Mouse (Mus musculus): ENCODE measurements at regions not wholly inside any gene's neighbourhood (a gene's known extent, or its start where the extent isn't known, plus 50 kb on each side); places are given as distances from the start of the nearest gene placed in this dataset.

DNA sequence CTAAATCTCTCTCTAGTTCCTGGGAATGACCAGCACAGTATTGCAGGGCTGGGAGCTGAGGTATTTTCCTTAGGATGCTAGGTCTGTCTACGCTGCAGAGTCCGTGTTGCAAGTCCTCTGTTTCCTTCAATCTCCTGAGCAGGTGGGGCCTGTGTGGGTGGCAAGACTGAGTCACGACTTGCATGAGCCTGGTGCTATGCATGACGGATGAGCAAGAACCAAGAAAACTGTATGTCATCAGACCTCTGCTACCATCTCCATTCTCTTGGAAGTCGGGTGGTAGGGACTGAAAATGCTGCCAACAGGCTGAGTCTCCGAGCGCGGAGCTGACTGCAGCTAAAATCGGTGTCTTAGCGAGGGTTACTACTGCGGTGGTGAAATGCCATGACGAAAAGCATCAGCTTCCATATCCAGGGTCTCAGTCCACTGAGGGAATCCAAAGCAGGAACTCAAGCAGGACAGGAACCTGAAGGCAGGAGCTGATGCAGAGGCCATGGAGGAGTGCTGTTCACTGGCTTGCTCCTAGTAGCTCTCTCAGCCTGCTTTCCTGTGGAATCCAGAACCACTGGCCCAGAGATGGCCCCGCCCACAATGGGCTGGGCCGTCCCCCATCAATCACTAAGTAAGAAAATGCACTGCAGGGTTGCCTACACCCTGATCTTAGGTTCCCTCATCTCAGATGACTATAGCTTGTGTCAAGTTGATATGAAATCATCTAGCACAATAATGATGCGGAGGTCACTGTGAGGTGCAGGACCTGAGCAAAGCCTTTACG, 71.9 kb downstream of the Psmg1 start:
- 86% methylated on average over 16 of the region's 16 CpGs for WGBS
- H3K4me3 ChIP-seq (replicated peaks; ENCODE audit: insufficient read depth, low read depth, low read length), result no peak overlapping the region
- no peaks in the 10 kb centered on the region for H3K4me1 ChIP-seq (ENCODE audit: control insufficient read depth, insufficient read depth, low read length)
- H3K27ac ChIP-seq (ENCODE audit: insufficient read depth, low read length), result no peak overlapping the region
- no peaks in the 10 kb centered on the region for H3K27me3 ChIP-seq (ENCODE audit: control insufficient read depth, insufficient read depth, low read length)
- TF ChIP-seq CTCF (IDR thresholded peaks at IDR 0.05; ENCODE audit: borderline replicate concordance, insufficient read depth, low read depth, low read length) (no peak), POLR2A (IDR thresholded peaks at IDR 0.05; ENCODE audit: borderline replicate concordance, insufficient read depth, low read length) (no peak)
- no peak for DNase-seq

DNA sequence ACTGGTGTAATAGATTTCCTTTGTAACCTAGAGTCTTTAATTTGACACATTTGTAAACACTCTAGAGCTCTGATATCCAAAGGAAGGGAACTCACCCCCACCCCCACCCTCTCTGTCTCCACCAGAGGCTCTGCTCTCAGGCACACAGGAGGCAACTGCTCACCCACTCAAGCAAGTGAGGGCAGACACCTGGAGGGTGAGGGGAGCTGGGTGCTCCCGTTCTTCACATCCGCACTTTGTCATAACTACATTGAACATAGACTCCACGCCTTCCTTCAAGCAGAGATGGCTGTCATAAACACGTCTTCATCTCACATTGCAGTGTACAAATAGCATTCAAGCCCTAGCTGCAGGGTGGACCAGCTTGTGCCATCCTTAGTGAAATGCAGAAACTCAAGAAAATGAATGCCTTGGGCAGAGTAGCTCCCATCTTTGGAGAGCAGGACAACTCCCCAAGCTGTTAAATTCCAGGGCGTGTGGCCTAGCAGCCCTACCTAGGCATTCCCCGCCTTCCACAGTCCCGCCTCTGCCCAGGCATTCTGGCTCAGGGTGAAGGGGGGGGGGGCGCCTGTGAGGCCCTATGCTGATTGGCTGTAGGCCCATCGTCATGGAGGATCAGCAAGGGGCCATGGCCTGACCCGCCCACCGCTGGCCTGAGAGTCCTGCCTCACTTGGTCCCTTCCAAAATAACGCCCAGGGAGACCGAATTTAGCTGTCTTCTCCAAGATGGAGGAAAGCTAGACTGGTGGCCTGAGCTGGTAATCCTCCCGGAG, 72.9 kb downstream of the Psmg1 start:
- DNase-seq, result no peak
- no peaks in the 10 kb centered on the region for H3K4me1 ChIP-seq (ENCODE audit: control insufficient read depth, insufficient read depth, low read length)
- no peak overlapping the region for H3K27ac ChIP-seq (ENCODE audit: insufficient read depth, low read length)
- TF ChIP-seq CTCF (IDR thresholded peaks at IDR 0.05; ENCODE audit: borderline replicate concordance, insufficient read depth, low read depth, low read length) (no peak), POLR2A (IDR thresholded peaks at IDR 0.05; ENCODE audit: borderline replicate concordance, insufficient read depth, low read length) (no peak)
- H3K4me3 ChIP-seq (replicated peaks; ENCODE audit: insufficient read depth, low read depth, low read length), result no peak overlapping the region
- WGBS, result 78% methylated on average over 14 of the region's 14 CpGs
- H3K27me3 ChIP-seq (ENCODE audit: control insufficient read depth, insufficient read depth, low read length), result no peaks in the 10 kb centered on the region

DNA sequence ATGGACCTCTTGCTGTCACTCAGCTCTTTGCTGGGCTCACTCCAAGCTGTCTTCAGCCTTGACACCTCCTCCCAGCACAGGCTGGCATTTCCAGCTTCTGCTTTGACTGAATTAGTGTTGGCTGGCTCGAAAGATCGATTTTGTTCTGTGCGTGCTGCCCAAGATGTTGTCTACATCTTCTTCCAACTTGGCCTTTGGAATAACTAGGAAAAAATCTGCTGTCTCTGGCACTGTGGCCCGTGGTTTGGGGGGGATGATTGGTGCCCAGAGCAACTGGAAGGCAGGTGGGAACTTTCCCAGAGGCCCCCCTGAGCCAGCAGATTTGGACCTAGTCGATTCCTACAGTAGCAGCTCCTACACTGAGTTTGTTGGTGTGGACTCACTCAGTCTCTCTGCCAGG, 76.9 kb downstream of the Psmg1 start:
- DNase-seq, result no peak
- Histone ChIP-seq H3K27ac (ENCODE audit: insufficient read depth, low read length) (no peak overlapping the region), H3K27me3 (ENCODE audit: control insufficient read depth, insufficient read depth, low read length) (no peaks in the 10 kb centered on the region), H3K4me3 (replicated peaks; ENCODE audit: insufficient read depth, low read depth, low read length) (no peak overlapping the region), H3K4me1 (ENCODE audit: control insufficient read depth, insufficient read depth, low read length) (no peaks in the 10 kb centered on the region)
- WGBS, result 26% methylated on average over 5 of the region's 5 CpGs
- no peak for TF ChIP-seq POLR2A (IDR thresholded peaks at IDR 0.05; ENCODE audit: borderline replicate concordance, insufficient read depth, low read length)
- no peak for TF ChIP-seq CTCF (IDR thresholded peaks at IDR 0.05; ENCODE audit: borderline replicate concordance, insufficient read depth, low read depth, low read length)

DNA sequence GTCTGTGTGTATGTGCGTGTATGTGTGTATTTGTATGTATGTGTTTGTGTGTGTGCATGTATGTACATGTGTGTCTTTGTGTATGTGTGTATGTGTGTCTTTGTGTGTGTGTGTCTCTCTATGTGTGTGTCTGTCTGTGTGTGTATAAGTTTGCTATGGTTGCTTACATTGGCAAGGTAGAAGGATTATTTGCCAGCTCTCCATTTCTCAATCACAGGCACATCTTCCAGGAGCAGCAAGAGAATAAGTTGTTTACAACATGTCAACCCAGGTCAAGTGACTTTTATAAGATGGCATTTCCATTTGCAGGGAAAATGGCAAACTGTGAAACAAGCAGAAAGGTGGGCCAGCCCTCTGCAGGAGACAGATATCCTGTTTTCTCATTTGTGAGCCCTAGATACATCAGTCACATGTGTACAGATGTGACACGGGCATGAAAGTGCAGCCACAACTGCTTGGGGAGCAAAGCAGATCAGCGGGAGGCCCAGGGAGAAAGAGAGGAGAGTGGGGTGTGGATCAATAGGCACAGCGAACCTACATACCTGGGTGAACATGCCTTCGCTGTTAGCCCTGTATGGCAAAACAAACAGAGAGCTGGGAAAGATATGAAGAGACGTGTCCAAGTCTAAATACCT, 86.1 kb downstream of the Psmg1 start:
- H3K27me3 ChIP-seq (ENCODE audit: control insufficient read depth, insufficient read depth, low read length), result no peaks in the 10 kb centered on the region
- H3K4me3 ChIP-seq (replicated peaks; ENCODE audit: insufficient read depth, low read depth, low read length), result no peak overlapping the region
- 91% methylated on average over 6 of the region's 6 CpGs for WGBS
- DNase-seq, result no peak
- H3K4me1 ChIP-seq (ENCODE audit: control insufficient read depth, insufficient read depth, low read length), result no peaks in the 10 kb centered on the region
- TF ChIP-seq CTCF (IDR thresholded peaks at IDR 0.05; ENCODE audit: borderline replicate concordance, insufficient read depth, low read depth, low read length) (no peak), POLR2A (IDR thresholded peaks at IDR 0.05; ENCODE audit: borderline replicate concordance, insufficient read depth, low read length) (no peak)
- no peak overlapping the region for H3K27ac ChIP-seq (ENCODE audit: insufficient read depth, low read length)

DNA sequence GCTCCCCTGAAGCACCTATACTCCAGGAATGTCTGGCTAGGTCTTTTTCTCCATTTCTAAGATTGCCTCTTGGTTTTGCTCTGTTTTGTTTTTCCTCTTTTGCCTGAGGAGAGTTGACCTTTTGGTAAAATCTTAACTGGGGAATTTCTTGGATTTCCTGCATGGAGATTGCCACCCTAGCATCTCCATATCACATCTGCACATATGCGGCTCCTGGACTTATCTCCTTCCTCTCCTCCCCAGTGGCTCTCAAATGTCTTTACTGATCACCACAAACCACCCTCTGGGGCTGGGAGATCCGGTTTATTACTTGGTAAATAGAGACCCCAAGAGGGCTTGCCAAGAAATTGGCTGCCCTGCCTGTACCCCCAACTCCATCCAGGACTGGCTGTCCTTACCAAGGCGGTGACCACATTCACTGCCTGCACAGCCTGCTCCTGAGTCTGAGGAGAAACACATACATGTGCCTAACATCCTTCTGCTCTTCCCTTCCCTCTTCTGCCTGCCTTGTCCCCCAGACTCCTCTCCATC, 87.3 kb downstream of the Psmg1 start:
- TF ChIP-seq POLR2A (IDR thresholded peaks at IDR 0.05; ENCODE audit: borderline replicate concordance, insufficient read depth, low read length) (no peak), CTCF (IDR thresholded peaks at IDR 0.05; ENCODE audit: borderline replicate concordance, insufficient read depth, low read depth, low read length) (no peak)
- WGBS, result 65% methylated on average over 3 of the region's 3 CpGs
- H3K27me3 ChIP-seq (ENCODE audit: control insufficient read depth, insufficient read depth, low read length), result no peaks in the 10 kb centered on the region
- H3K27ac ChIP-seq (ENCODE audit: insufficient read depth, low read length), result no peak overlapping the region
- H3K4me3 ChIP-seq (replicated peaks; ENCODE audit: insufficient read depth, low read depth, low read length), result no peak overlapping the region
- DNase-seq, result no peak
- H3K4me1 ChIP-seq (ENCODE audit: control insufficient read depth, insufficient read depth, low read length), result no peaks in the 10 kb centered on the region

DNA sequence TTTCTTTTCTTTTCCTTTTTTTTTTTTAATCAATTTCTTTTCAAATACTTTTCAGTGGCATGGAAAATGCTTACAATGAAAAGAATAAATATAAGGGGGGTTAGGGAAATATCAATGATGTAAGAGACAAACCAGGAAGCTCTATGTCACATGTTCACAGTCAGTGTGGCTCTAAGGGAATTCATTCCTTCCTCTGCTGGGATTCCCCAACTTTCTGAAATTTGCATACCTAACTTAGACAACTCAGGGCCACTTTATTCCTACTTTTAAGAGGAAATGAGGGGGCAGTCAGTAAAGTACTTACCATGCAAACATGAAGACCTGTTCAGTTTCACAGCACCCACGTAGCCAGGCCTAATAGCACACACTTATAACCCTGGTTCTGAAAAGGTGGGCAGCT, 88.6 kb downstream of the Psmg1 start:
- no peak for DNase-seq
- H3K4me1 ChIP-seq (ENCODE audit: control insufficient read depth, insufficient read depth, low read length), result no peaks in the 10 kb centered on the region
- 95% methylated on average over 1 of the region's 1 CpGs for WGBS
- no peaks in the 10 kb centered on the region for H3K27me3 ChIP-seq (ENCODE audit: control insufficient read depth, insufficient read depth, low read length)
- H3K27ac ChIP-seq (ENCODE audit: insufficient read depth, low read length), result no peak overlapping the region
- H3K4me3 ChIP-seq (replicated peaks; ENCODE audit: insufficient read depth, low read depth, low read length), result no peak overlapping the region
- TF ChIP-seq POLR2A (IDR thresholded peaks at IDR 0.05; ENCODE audit: borderline replicate concordance, insufficient read depth, low read length) (no peak), CTCF (IDR thresholded peaks at IDR 0.05; ENCODE audit: borderline replicate concordance, insufficient read depth, low read depth, low read length) (no peak)

DNA sequence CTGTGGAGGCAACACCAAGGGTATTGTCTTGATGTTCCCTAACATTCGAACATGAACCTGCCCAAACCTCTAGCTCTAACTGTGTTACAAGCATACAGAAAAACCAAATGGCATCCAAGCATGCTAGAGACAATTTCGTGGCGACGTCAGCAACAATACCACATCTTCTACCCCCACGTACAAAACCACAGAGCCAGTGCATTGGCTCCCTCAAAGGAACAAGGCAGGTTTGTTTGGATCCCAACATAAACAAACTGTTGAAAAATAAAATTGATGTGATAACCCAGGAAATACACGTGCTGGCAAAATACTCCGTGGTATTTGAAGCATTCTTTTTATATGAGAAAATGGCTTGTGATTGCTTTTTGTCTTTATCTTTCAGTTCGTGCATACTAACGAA, 89.4 kb downstream of the Psmg1 start:
- no peak overlapping the region for H3K4me3 ChIP-seq (replicated peaks; ENCODE audit: insufficient read depth, low read depth, low read length)
- H3K27me3 ChIP-seq (ENCODE audit: control insufficient read depth, insufficient read depth, low read length), result no peaks in the 10 kb centered on the region
- 79% methylated on average over 9 of the region's 9 CpGs for WGBS
- H3K4me1 ChIP-seq (ENCODE audit: control insufficient read depth, insufficient read depth, low read length), result no peaks in the 10 kb centered on the region
- no peak for DNase-seq
- no peak overlapping the region for H3K27ac ChIP-seq (ENCODE audit: insufficient read depth, low read length)
- no peak for TF ChIP-seq CTCF (IDR thresholded peaks at IDR 0.05; ENCODE audit: borderline replicate concordance, insufficient read depth, low read depth, low read length)
- no peak for TF ChIP-seq POLR2A (IDR thresholded peaks at IDR 0.05; ENCODE audit: borderline replicate concordance, insufficient read depth, low read length)
